Mouse (Mus musculus): ENCODE data around the gene Mvd. TPM values are rescaled to one million over a fixed set of nuclear protein-coding genes. Genes with fewer than 3 reads are reported as not detected.
A peak's percentile ranks its signal among the peaks of the same experiment; 100 is the strongest.

Gene Mvd
- polyA plus RNA-seq, 1 experiment: 30.5 TPM

GRCm38 (mm10) chr8:122459218-122459900 is 16.1 kb upstream of the Mvd start:
- H3K27me3 ChIP-seq (ENCODE audit: control insufficient read depth, insufficient read depth, low read length): peaks cover 4% of the 10 kb centered on the region; the same call in 1 of the 2 replicates
- no peaks in the 10 kb centered on the region for H3K36me3 ChIP-seq (ENCODE audit: control insufficient read depth, insufficient read depth, low read length)
- peak; percentile 31; the same call in 1 of the 2 replicates for TF ChIP-seq CTCF (IDR thresholded peaks at IDR 0.05; ENCODE audit: extremely low read depth, insufficient read length, insufficient replicate concordance, low read depth, low read length)
- no peak for TF ChIP-seq POLR2A (IDR thresholded peaks at IDR 0.05; ENCODE audit: low read depth, low read length)
- no peak overlapping the region for H3K27ac ChIP-seq (ENCODE audit: insufficient read depth, low read depth, low read length)
- H3K4me1 ChIP-seq (ENCODE audit: control insufficient read depth, insufficient read depth, insufficient read length, low read length): peaks cover 23% of the 10 kb centered on the region
- 66% methylated on average over 6 of the region's 6 CpGs for WGBS
- peak overlapping the region; percentile 59 for H3K4me3 ChIP-seq (ENCODE audit: low read depth, low read length)

GRCm38 (mm10) chr8:122457171-122457570 is 13.9 kb upstream of the Mvd start:
- Histone ChIP-seq H3K4me1 (ENCODE audit: control insufficient read depth, insufficient read depth, insufficient read length, low read length) (peaks cover 10% of the 10 kb centered on the region; the same call in 1 of the 2 replicates), H3K36me3 (ENCODE audit: control insufficient read depth, insufficient read depth, low read length) (no peaks in the 10 kb centered on the region), H3K27ac (ENCODE audit: insufficient read depth, low read depth, low read length) (no peak overlapping the region), H3K4me3 (ENCODE audit: low read depth, low read length) (no peak overlapping the region), H3K27me3 (ENCODE audit: control insufficient read depth, insufficient read depth, low read length) (peaks cover 4% of the 10 kb centered on the region; the same call in 1 of the 2 replicates)
- 85% methylated on average over 11 of the region's 11 CpGs for WGBS
- no peak for TF ChIP-seq POLR2A (IDR thresholded peaks at IDR 0.05; ENCODE audit: low read depth, low read length)
- no peak for TF ChIP-seq CTCF (IDR thresholded peaks at IDR 0.05; ENCODE audit: extremely low read depth, insufficient read length, insufficient replicate concordance, low read depth, low read length)

GRCm38 (mm10) chr8:122454409-122454808 is 11.2 kb upstream of the Mvd start:
- H3K36me3 ChIP-seq (ENCODE audit: control insufficient read depth, insufficient read depth, low read length): no peaks in the 10 kb centered on the region
- no peak overlapping the region for H3K27ac ChIP-seq (ENCODE audit: insufficient read depth, low read depth, low read length)
- WGBS: 65% methylated on average over 6 of the region's 6 CpGs
- no peaks in the 10 kb centered on the region for H3K4me1 ChIP-seq (ENCODE audit: control insufficient read depth, insufficient read depth, insufficient read length, low read length)
- no peak overlapping the region for H3K4me3 ChIP-seq (ENCODE audit: low read depth, low read length)
- no peaks in the 10 kb centered on the region for H3K27me3 ChIP-seq (ENCODE audit: control insufficient read depth, insufficient read depth, low read length)
- no peak for TF ChIP-seq CTCF (IDR thresholded peaks at IDR 0.05; ENCODE audit: extremely low read depth, insufficient read length, insufficient replicate concordance, low read depth, low read length)
- no peak for TF ChIP-seq POLR2A (IDR thresholded peaks at IDR 0.05; ENCODE audit: low read depth, low read length)

GRCm38 (mm10) chr8:122452154-122452553 is 8.9 kb upstream of the Mvd start:
- H3K4me1 ChIP-seq (ENCODE audit: control insufficient read depth, insufficient read depth, insufficient read length, low read length): no peaks in the 10 kb centered on the region
- no peaks in the 10 kb centered on the region for H3K36me3 ChIP-seq (ENCODE audit: control insufficient read depth, insufficient read depth, low read length)
- H3K4me3 ChIP-seq (ENCODE audit: low read depth, low read length): no peak overlapping the region
- WGBS: 91% methylated on average over 10 of the region's 10 CpGs
- H3K27ac ChIP-seq (ENCODE audit: insufficient read depth, low read depth, low read length): no peak overlapping the region
- TF ChIP-seq POLR2A (IDR thresholded peaks at IDR 0.05; ENCODE audit: low read depth, low read length): no peak
- no peak for TF ChIP-seq CTCF (IDR thresholded peaks at IDR 0.05; ENCODE audit: extremely low read depth, insufficient read length, insufficient replicate concordance, low read depth, low read length)
- H3K27me3 ChIP-seq (ENCODE audit: control insufficient read depth, insufficient read depth, low read length): no peaks in the 10 kb centered on the region

GRCm38 (mm10) chr8:122451161-122451703 is 8.0 kb upstream of the Mvd start:
- no peak overlapping the region for H3K27ac ChIP-seq (ENCODE audit: insufficient read depth, low read depth, low read length)

GRCm38 (mm10) chr8:122445203-122445602 is 2.0 kb upstream of the Mvd start:
- Histone ChIP-seq H3K27me3 (ENCODE audit: control insufficient read depth, insufficient read depth, low read length) (no peaks in the 10 kb centered on the region), H3K36me3 (ENCODE audit: control insufficient read depth, insufficient read depth, low read length) (no peaks in the 10 kb centered on the region), H3K4me3 (ENCODE audit: low read depth, low read length) (no peak overlapping the region), H3K4me1 (ENCODE audit: control insufficient read depth, insufficient read depth, insufficient read length, low read length) (peaks cover 8% of the 10 kb centered on the region), H3K27ac (ENCODE audit: insufficient read depth, low read depth, low read length) (no peak overlapping the region)
- WGBS: 52% methylated on average over 3 of the region's 3 CpGs
- TF ChIP-seq POLR2A (IDR thresholded peaks at IDR 0.05; ENCODE audit: low read depth, low read length) (no peak), CTCF (IDR thresholded peaks at IDR 0.05; ENCODE audit: extremely low read depth, insufficient read length, insufficient replicate concordance, low read depth, low read length) (no peak)

More at GRCm38 (mm10) chr8:122451161-122451703, 8.0 kb upstream of the Mvd start:
- H3K36me3 ChIP-seq (ENCODE audit: control insufficient read depth, insufficient read depth, low read length): no peaks in the 10 kb centered on the region
- H3K4me3 ChIP-seq (ENCODE audit: low read depth, low read length): no peak overlapping the region
- H3K4me1 ChIP-seq (ENCODE audit: control insufficient read depth, insufficient read depth, insufficient read length, low read length): no peaks in the 10 kb centered on the region
- 57% methylated on average over 7 of the region's 7 CpGs for WGBS
- no peaks in the 10 kb centered on the region for H3K27me3 ChIP-seq (ENCODE audit: control insufficient read depth, insufficient read depth, low read length)
- TF ChIP-seq CTCF (IDR thresholded peaks at IDR 0.05; ENCODE audit: extremely low read depth, insufficient read length, insufficient replicate concordance, low read depth, low read length): no peak
- TF ChIP-seq POLR2A (IDR thresholded peaks at IDR 0.05; ENCODE audit: low read depth, low read length): no peak

GRCm38 (mm10) chr8:122444058-122444748 is 981 bp upstream of the Mvd start:
- Histone ChIP-seq H3K4me1 (ENCODE audit: control insufficient read depth, insufficient read depth, insufficient read length, low read length) (peaks cover 8% of the 10 kb centered on the region), H3K4me3 (ENCODE audit: low read depth, low read length) (peak overlapping the region; percentile 75), H3K27ac (ENCODE audit: insufficient read depth, low read depth, low read length) (peak overlapping the region; percentile 94), H3K36me3 (ENCODE audit: control insufficient read depth, insufficient read depth, low read length) (no peaks in the 10 kb centered on the region), H3K27me3 (ENCODE audit: control insufficient read depth, insufficient read depth, low read length) (no peaks in the 10 kb centered on the region)
- under 1% methylated on average over 19 of the region's 19 CpGs for WGBS
- TF ChIP-seq CTCF (IDR thresholded peaks at IDR 0.05; ENCODE audit: extremely low read depth, insufficient read length, insufficient replicate concordance, low read depth, low read length) (no peak), POLR2A (IDR thresholded peaks at IDR 0.05; ENCODE audit: low read depth, low read length) (peak; percentile 28; the same call in 1 of the 2 replicates)

Data from small intestine, adult 2 months (tissue).